Mouse (Mus musculus) intestine, postnatal 0 days (tissue): Measurements from ENCODE around the gene Dapk3. TPM values are rescaled to one million over a fixed set of nuclear protein-coding genes. Genes with fewer than 3 reads are reported as not detected.

ENCODE experiments used
- ATAC-seq: fragments of 200-750 bp; cut with Nextera tagmentation; 2 replicates; pipeline ENCODE4 v1.8.0; 2017; ENCODE audit warnings: mild to moderate bottlenecking, moderate TSS enrichment, moderate library complexity
- H3K27ac ChIP-seq: fragments of 300-500 bp; sonication (generic); 2 replicates; pipeline ENCODE4 v1.5.1; 2014; ENCODE audit warnings: mild to moderate bottlenecking, low read depth, low read length, moderate library complexity
- H3K27me3 ChIP-seq: fragments of 300-500 bp; sonication (generic); replicated peaks from 2 replicates; pipeline ENCODE4 v1.6.1; 2014; ENCODE audit warnings: low read length, mixed read lengths; ENCODE audit not compliant: control insufficient read depth, insufficient read depth
- H3K36me3 ChIP-seq: fragments of 300-500 bp; sonication (generic); 2 replicates; pipeline ENCODE4 v1.6.1; 2014; ENCODE audit warnings: mild to moderate bottlenecking, moderate library complexity; ENCODE audit not compliant: control insufficient read depth, insufficient read depth
- H3K4me1 ChIP-seq: fragments of 300-500 bp; sonication (generic); replicated peaks from 2 replicates; pipeline ENCODE4 v1.6.1; 2014; ENCODE audit warnings: antibody characterized with exemption, low read length, mixed read lengths; ENCODE audit not compliant: control insufficient read depth, insufficient read depth
- H3K4me2 ChIP-seq: fragments of 300-500 bp; sonication (generic); replicated peaks from 2 replicates; pipeline ENCODE4 v1.6.1; 2014; ENCODE audit warnings: low read depth, mild to moderate bottlenecking, moderate library complexity
- H3K4me3 ChIP-seq: fragments of 300-500 bp; sonication (generic); 2 replicates; pipeline ENCODE4 v1.5.1; 2014; ENCODE audit warnings: low read depth, low read length
- H3K9ac ChIP-seq: fragments of 300-500 bp; sonication (generic); 2 replicates; pipeline ENCODE4 v1.6.1; 2014; ENCODE audit warnings: mild to moderate bottlenecking, low read depth, low read length
- H3K9me3 ChIP-seq: fragments of 300-500 bp; sonication (generic); 2 replicates; pipeline ENCODE4 v1.6.1; 2016; ENCODE audit warnings: mixed run types; ENCODE audit not compliant: control insufficient read depth
- CTCF ChIP-seq: sonication (generic); IDR thresholded peaks from 2 replicates; pipeline ENCODE4 v1.5.1; 2016; ENCODE audit warnings: low read depth, mild to moderate bottlenecking, control low read depth, antibody characterized with exemption, moderate library complexity
- WGBS: fragments of 180-500 bp; shearing (Covaris S2); extraction: QIAGEN DNeasy Blood & Tissue Kit; methylation state at CpG from one replicate; pipeline ENCODE4 v1.1.7; 2014; 5-methylcytosine and 5-hydroxymethylcytosine counted together
- polyA plus RNA-seq: library from polyadenylated mRNA; unstranded; fragments of >200 nt; fragmentation: Nextera tagmentation; extraction: Ambion mirVana; gene quantifications from 2 replicates; pipeline ENCODE4 v1.2.1, GENCODE M21; 2015

The Dapk3 gene
- polyA plus RNA-seq, 1 experiment from 2014 or later = 53.4 TPM

DNA sequence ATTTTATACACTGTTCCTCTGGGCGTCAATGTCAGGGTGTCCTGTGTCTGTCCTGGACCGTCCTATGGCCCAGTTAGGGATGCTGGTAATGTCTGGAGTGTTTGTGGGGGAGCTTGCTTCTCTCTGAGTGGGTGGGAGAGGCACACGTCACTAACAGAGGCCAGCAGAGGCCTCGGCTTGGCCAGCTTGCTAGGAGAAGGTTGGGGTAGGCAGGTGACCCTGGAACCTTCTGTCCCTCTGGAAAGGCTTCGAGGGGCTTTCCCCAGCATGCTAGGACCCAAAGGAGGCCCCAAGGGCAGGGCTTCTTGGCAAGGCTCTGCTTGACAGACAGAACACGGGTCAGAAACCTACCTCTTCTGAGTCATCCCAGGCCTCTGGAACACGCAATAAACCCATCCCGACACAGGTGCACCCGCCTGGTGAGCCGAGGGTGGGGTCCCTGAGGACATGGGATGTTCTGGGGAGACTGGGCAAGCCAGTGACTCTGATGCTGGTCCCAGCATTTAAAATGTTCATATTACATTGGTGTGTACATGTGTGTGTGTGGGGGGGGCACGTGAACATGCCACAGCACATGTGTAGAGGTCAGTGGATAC lies 13.8 kb downstream of the Dapk3 start:
- H3K4me2 ChIP-seq = no peak overlapping the region
- no peaks in the 10 kb centered on the region for H3K27me3 ChIP-seq
- peaks cover 15% of the 10 kb centered on the region for H3K4me1 ChIP-seq
- WGBS = 55% methylated on average over 11 of the region's 11 CpGs
- no peaks in the 10 kb centered on the region for H3K9me3 ChIP-seq
- no peak overlapping the region for H3K9ac ChIP-seq
- no peak overlapping the region for H3K4me3 ChIP-seq
- no peaks in the 10 kb centered on the region for H3K36me3 ChIP-seq
- no peak for ATAC-seq
- H3K27ac ChIP-seq = no peak overlapping the region
- TF ChIP-seq CTCF = no peak

DNA sequence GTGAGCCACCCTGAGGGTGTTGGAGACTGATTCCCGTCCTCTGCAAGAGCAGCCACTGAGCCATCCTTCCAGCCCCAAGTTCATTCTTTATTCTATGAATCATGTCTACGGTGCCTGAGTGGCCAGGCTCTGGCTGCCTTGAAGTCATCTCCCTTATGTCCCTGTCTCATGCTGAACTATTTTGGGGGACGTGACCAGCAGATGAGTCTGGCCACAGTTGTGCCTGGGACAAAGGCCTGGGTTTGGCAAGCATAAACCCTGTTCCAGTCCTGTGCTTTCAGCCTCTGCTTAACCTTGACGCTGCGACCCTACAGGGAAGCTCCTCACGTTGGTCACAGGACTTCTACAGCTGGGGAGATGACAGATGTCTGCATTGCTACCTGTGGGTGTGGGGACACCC lies 14.5 kb downstream of the Dapk3 start:
- Histone ChIP-seq H3K27ac (no peak overlapping the region), H3K36me3 (no peaks in the 10 kb centered on the region), H3K4me2 (no peak overlapping the region), H3K4me3 (no peak overlapping the region), H3K27me3 (no peaks in the 10 kb centered on the region), H3K4me1 (peaks cover 12% of the 10 kb centered on the region), H3K9me3 (no peaks in the 10 kb centered on the region), H3K9ac (no peak overlapping the region)
- no peak for ATAC-seq
- WGBS = 50% methylated on average over 6 of the region's 6 CpGs
- no peak for TF ChIP-seq CTCF

- Histone ChIP-seq H3K4me3 (no peak overlapping the region), H3K27ac (no peak overlapping the region), H3K9ac (no peak overlapping the region), H3K4me2 (no peak overlapping the region), H3K9me3 (no peaks in the 10 kb centered on the region), H3K36me3 (no peaks in the 10 kb centered on the region), H3K4me1 (peaks cover 10% of the 10 kb centered on the region; the same call in 1 of the 2 replicates), H3K27me3 (no peaks in the 10 kb centered on the region)
- TF ChIP-seq CTCF = peak; percentile 89
- WGBS = 3% methylated on average over 9 of the region's 9 CpGs
- ATAC-seq = no peak
Observed at GRCm38 (mm10) chr10:81198230-81198629, 15.4 kb downstream of the Dapk3 start.

GRCm38 (mm10) chr10:81198990-81199389 lies 16.2 kb downstream of the Dapk3 start:
- WGBS = 87% methylated on average over 6 of the region's 6 CpGs
- H3K4me1 ChIP-seq = peaks cover 5% of the 10 kb centered on the region; the same call in 1 of the 2 replicates
- no peak for TF ChIP-seq CTCF

GRCm38 (mm10) chr10:81200141-81200540 lies 17.3 kb downstream of the Dapk3 start:
- Histone ChIP-seq H3K27ac (no peak overlapping the region), H3K27me3 (no peaks in the 10 kb centered on the region), H3K9ac (no peak overlapping the region), H3K9me3 (no peaks in the 10 kb centered on the region), H3K4me1 (0 out of 2 replicates have a peak, but pooled peaks cover 2% of the 10 kb centered on the region), H3K4me3 (no peak overlapping the region), H3K4me2 (no peak overlapping the region), H3K36me3 (no peaks in the 10 kb centered on the region)
- WGBS = 89% methylated on average over 13 of the region's 13 CpGs
- TF ChIP-seq CTCF = no peak
- ATAC-seq = no peak

More at GRCm38 (mm10) chr10:81198990-81199389, 16.2 kb downstream of the Dapk3 start:
- Histone ChIP-seq H3K4me2 (no peak overlapping the region), H3K36me3 (no peaks in the 10 kb centered on the region), H3K4me3 (no peak overlapping the region), H3K27me3 (no peaks in the 10 kb centered on the region), H3K9ac (no peak overlapping the region), H3K9me3 (no peaks in the 10 kb centered on the region), H3K27ac (no peak overlapping the region)
- ATAC-seq = no peak

DNA sequence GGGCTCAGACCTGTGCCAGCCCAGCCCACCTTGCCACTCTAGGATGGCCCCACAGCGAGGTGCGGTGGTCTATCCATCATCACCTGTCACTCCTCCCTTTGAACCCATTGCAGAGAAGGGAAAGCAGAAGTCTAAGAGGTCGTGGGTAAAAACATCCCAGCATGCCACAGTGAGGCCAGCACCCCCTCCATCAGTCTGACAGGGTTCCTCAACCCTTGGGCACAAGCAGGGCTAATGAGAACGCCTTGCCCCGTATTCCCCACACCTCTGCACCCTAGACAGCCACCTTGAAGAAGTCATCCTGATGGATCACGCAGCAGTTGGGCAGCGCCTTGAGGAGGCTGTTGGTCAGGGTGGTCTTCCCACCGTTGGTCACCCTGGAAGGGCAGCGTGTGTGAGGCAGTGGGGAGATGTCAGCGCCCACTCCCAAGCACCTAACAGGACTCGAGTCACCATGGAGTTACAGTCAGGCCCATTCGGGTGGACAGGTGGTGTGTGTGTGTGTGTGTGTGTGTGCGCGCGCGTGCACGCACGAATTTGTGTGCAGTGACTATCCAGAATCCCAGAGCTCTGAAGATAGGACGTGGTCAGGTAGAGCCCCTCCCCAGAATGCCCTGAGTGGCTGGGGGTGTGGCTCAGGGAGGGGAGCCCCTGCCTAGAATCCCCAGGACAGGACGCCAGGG lies 17.9 kb downstream of the Dapk3 start:
- no peaks in the 10 kb centered on the region for H3K27me3 ChIP-seq
- no peaks in the 10 kb centered on the region for H3K36me3 ChIP-seq
- H3K9ac ChIP-seq = no peak overlapping the region
- H3K4me3 ChIP-seq = no peak overlapping the region
- no peaks in the 10 kb centered on the region for H3K9me3 ChIP-seq
- H3K27ac ChIP-seq = no peak overlapping the region
- H3K4me1 ChIP-seq = 0 out of 2 replicates have a peak, but pooled peaks cover 2% of the 10 kb centered on the region
- ATAC-seq = no peak
- no peak for TF ChIP-seq CTCF
- 76% methylated on average over 20 of the region's 20 CpGs for WGBS
- no peak overlapping the region for H3K4me2 ChIP-seq
